Mouse (Mus musculus) midbrain, embryonic 12.5 days (tissue): ENCODE results near the gene Eif4a2. TPM values are rescaled to one million over a fixed set of nuclear protein-coding genes. Genes with fewer than 3 reads are reported as not detected.
"Not testable (repeated sequence)": the region's sequence is repeated elsewhere in the genome, so short reads cannot be mapped to it uniquely, and the experiment has no call there.

Experiments used
- ATAC-seq: fragments of 200-750 bp; cut with Nextera tagmentation; 2 replicates; pipeline ENCODE4 v1.8.0; 2017; ENCODE audit warnings: low read depth, moderate TSS enrichment, moderate library complexity; ENCODE audit not compliant: low FRiP score
- H3K27ac ChIP-seq: fragments of 300-500 bp; sonication (generic); replicated peaks from 2 replicates; pipeline ENCODE4 v1.5.1; 2016; ENCODE audit warnings: mild to moderate bottlenecking
- H3K27me3 ChIP-seq: fragments of 300-500 bp; sonication (generic); 2 replicates; pipeline ENCODE4 v1.6.1; 2016; ENCODE audit warnings: mild to moderate bottlenecking
- H3K36me3 ChIP-seq: fragments of 300-500 bp; sonication (generic); 2 replicates; pipeline ENCODE4 v1.6.1; 2016
- H3K4me1 ChIP-seq: fragments of 300-500 bp; sonication (generic); 2 replicates; pipeline ENCODE4 v1.6.1; 2016
- H3K4me2 ChIP-seq: fragments of 300-500 bp; sonication (generic); replicated peaks from 2 replicates; pipeline ENCODE4 v1.6.1; 2016; ENCODE audit warnings: mild to moderate bottlenecking, moderate library complexity
- H3K4me3 ChIP-seq: fragments of 300-500 bp; sonication (generic); 2 replicates; pipeline ENCODE4 v1.5.1; 2016; ENCODE audit warnings: mild to moderate bottlenecking
- H3K9ac ChIP-seq: fragments of 300-500 bp; sonication (generic); replicated peaks from 2 replicates; pipeline ENCODE4 v1.6.1; 2016; ENCODE audit warnings: mild to moderate bottlenecking, moderate library complexity
- H3K9me3 ChIP-seq: fragments of 300-500 bp; sonication (generic); 2 replicates; pipeline ENCODE4 v1.6.1; 2016; ENCODE audit warnings: mild to moderate bottlenecking
- WGBS: fragments of 180-500 bp; shearing (Covaris S2); methylation state at CpG from one replicate; pipeline ENCODE4 v1.1.7; 2016; 5-methylcytosine and 5-hydroxymethylcytosine counted together
- polyA plus RNA-seq: library from polyadenylated mRNA; unstranded; fragments of >200 nt; fragmentation: Nextera tagmentation; extraction: Ambion mirVana; gene quantifications from 2 replicates; pipeline ENCODE4 v1.2.1, GENCODE M21; 2016

The Eif4a2 gene
- polyA plus RNA-seq, 1 experiment from 2014 or later = 213 TPM

DNA sequence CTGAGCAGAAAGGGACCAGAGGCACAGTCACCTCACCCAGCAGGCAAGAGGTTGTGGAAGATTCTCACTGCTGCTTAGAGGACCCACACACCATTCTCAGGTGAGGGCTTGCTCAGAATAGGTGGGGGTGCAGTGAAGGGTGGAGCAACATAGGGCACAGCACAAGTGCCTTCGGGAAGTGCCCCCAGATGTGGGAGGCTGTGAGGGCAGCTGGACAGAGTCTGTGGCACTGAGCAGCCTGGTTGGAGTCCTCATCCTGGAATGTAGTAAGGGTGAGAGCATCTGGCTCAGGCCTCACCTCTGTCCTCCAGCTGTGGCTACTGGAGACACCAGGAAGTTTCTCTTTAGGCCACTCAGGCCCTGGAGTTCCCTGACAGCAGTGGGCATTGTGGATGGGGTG, 10.4 kb upstream of the Eif4a2 start:
- ATAC-seq, H3K4me2 ChIP-seq, H3K9me3 ChIP-seq, H3K27ac ChIP-seq, H3K36me3 ChIP-seq, H3K9ac ChIP-seq, H3K4me3 ChIP-seq: not testable (repeated sequence)
- peaks cover 15% of the 10 kb centered on the region for H3K4me1 ChIP-seq
- H3K27me3 ChIP-seq = peaks cover 13% of the 10 kb centered on the region
- 88% methylated on average over 1 of the region's 1 CpGs for WGBS

GRCm38 (mm10) chr16:23097290-23098104, 9.7 kb upstream of the Eif4a2 start:
- not testable (repeated sequence) for H3K4me3 ChIP-seq, H3K9ac ChIP-seq, H3K27ac ChIP-seq, H3K4me2 ChIP-seq, H3K36me3 ChIP-seq, ATAC-seq, H3K9me3 ChIP-seq
- 86% methylated on average over 8 of the region's 8 CpGs for WGBS
- Histone ChIP-seq H3K27me3 (peaks cover 16% of the 10 kb centered on the region), H3K4me1 (peaks cover 15% of the 10 kb centered on the region)

DNA sequence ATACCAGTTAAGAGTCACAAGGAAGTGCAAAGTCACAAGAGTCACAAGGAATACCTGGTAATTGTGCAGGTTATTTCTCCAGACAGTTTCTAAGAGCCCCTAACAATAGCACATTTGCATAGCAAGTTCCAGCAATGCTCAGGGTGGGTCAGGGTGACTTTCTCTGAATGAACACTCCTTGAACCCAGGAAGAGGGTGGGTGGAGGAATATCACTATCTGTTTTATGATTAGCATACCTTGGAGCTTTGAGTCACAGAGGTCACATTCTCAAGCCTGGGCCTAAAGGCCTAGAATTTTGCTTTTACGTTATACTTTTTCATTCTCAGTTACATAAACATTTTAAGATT, 9.2 kb upstream of the Eif4a2 start:
- H3K27ac ChIP-seq, H3K4me3 ChIP-seq, H3K9ac ChIP-seq, H3K4me2 ChIP-seq, ATAC-seq, H3K36me3 ChIP-seq, H3K9me3 ChIP-seq: not testable (repeated sequence)
- H3K27me3 ChIP-seq = peaks cover 21% of the 10 kb centered on the region
- WGBS = 95% methylated on average over 1 of the region's 1 CpGs
- H3K4me1 ChIP-seq = peaks cover 18% of the 10 kb centered on the region

GRCm38 (mm10) chr16:23099632-23100031, 7.6 kb upstream of the Eif4a2 start:
- no peak overlapping the region for H3K27ac ChIP-seq

DNA sequence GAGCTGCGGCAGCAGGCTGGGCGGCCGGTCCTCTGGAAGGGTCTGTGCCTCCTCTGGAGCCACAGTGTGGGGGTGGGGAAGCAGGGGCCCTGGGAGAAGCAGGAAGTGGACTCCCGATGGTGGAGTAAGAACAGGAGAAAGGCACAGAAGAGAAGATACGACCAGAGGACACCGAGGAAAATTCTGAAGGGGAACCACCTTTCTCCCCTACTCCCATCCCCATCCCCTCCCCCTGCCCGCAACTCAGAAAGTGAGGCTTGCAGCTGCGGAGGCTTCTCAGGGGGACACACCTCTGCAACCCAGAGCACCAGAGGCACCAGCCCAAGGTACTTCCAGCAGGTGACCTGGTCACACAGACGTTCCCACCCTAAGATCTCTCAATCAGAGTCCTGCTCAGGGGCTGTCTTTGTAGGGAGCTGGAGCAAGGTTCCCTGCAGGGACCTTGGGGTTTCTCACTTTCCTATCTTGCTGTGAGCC, 7.1 kb upstream of the Eif4a2 start:
- Histone ChIP-seq H3K27ac (no peak overlapping the region), H3K4me2 (peak overlapping the region; percentile 54), H3K9me3 (no peaks in the 10 kb centered on the region), H3K9ac (peak overlapping the region; percentile 41), H3K4me1 (peaks cover 18% of the 10 kb centered on the region), H3K4me3 (peak overlapping the region; percentile 31), H3K36me3 (no peaks in the 10 kb centered on the region), H3K27me3 (peaks cover 29% of the 10 kb centered on the region)
- peak; percentile 76; the same call in 1 of the 2 replicates for ATAC-seq
- 2% methylated on average over 8 of the region's 9 CpGs for WGBS

More at GRCm38 (mm10) chr16:23099632-23100031, 7.6 kb upstream of the Eif4a2 start:
- 1% methylated on average over 12 of the region's 12 CpGs for WGBS
- Histone ChIP-seq H3K27me3 (peaks cover 29% of the 10 kb centered on the region), H3K4me3 (peak overlapping the region; percentile 31), H3K9ac (peak overlapping the region; percentile 41), H3K4me2 (peak overlapping the region; percentile 54), H3K4me1 (peaks cover 18% of the 10 kb centered on the region), H3K9me3 (no peaks in the 10 kb centered on the region), H3K36me3 (no peaks in the 10 kb centered on the region)
- ATAC-seq = 0 out of 2 replicates have a peak, but pooled peaks have one; percentile 23

DNA sequence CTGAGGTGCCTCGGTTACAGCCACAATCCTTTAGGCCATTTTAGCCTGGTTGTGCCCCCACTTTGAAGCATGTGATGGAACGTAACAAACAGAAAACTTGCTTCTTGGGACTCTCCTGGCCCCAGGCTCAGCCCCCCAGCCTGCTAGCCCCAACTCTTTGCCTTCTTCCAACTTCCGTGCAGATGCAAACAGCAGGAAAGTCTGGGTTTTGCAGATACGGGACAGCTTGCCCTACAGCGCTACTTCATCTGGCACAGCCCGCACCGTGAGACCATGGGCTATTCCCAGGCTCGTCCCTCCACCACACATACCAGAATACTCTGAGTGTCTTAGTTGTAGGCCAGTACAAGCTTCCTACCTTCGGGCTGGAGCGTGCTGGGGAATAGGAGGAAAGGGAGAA, 6.6 kb upstream of the Eif4a2 start:
- peak overlapping the region; percentile 54 for H3K4me2 ChIP-seq
- no peak for ATAC-seq
- peaks cover 18% of the 10 kb centered on the region for H3K4me1 ChIP-seq
- peak overlapping the region; percentile 31 for H3K4me3 ChIP-seq
- WGBS = 12% methylated on average over 10 of the region's 10 CpGs
- no peak overlapping the region for H3K27ac ChIP-seq
- H3K9ac ChIP-seq = peak overlapping the region; percentile 41; the same call in 1 of the 2 replicates
- H3K27me3 ChIP-seq = peaks cover 29% of the 10 kb centered on the region
- no peaks in the 10 kb centered on the region for H3K9me3 ChIP-seq
- H3K36me3 ChIP-seq = no peaks in the 10 kb centered on the region

- H3K4me1 ChIP-seq = peaks cover 18% of the 10 kb centered on the region
- ATAC-seq = no peak
- H3K4me2 ChIP-seq = peak overlapping the region; percentile 45
- WGBS = 14% methylated on average over 15 of the region's 15 CpGs
- H3K27ac ChIP-seq = no peak overlapping the region
- H3K4me3 ChIP-seq = peak overlapping the region; percentile 18; the same call in 1 of the 2 replicates
- no peaks in the 10 kb centered on the region for H3K36me3 ChIP-seq
- 0 out of 2 replicates have a peak overlapping the region, but pooled peaks have one; percentile 12 for H3K9ac ChIP-seq
- no peaks in the 10 kb centered on the region for H3K9me3 ChIP-seq
- H3K27me3 ChIP-seq = peaks cover 29% of the 10 kb centered on the region
These were observed 4.8 kb upstream of the Eif4a2 start for GRCm38 (mm10) chr16:23102340-23103037.

DNA sequence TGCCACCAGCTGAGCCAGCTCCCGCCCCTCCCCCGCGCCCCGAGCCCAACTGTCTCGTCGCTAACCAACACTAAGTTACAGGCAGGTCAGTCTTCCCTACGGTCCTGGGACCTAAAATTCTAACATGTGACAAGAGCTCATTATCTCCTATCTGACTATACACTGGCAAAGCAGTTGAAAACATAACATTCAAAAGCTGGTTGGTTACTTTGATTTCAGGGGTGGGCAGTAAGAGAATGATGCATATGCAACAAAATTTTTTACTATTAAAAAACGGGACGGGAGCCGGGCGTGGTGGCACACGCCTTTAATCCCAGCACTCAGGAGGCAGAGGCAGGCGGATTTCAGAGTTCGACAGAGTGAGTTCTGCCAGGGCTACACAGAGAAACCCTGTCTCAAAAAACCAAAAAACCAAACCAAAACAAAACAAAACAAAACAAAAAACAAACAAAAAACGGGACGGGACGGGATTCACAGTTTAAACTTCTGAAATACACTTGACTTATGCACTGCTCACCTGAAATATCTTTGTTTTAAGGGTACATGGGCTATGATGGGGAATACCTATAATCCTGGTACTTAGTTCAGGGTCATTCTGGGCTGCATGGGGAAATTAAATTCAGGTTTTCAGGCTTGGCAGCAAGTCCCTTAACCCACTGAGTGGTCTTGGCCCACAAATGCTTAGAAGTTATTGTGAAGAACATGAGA, 4.1 kb upstream of the Eif4a2 start:
- Histone ChIP-seq H3K4me1 (peaks cover 18% of the 10 kb centered on the region), H3K4me3 (0 out of 2 replicates have a peak overlapping the region, but pooled peaks have one; percentile 18), H3K9me3 (no peaks in the 10 kb centered on the region), H3K36me3 (no peaks in the 10 kb centered on the region), H3K9ac (0 out of 2 replicates have a peak overlapping the region, but pooled peaks have one; percentile 12), H3K27ac (no peak overlapping the region), H3K4me2 (peak overlapping the region; percentile 45), H3K27me3 (peaks cover 29% of the 10 kb centered on the region)
- no peak for ATAC-seq
- WGBS = 42% methylated on average over 17 of the region's 17 CpGs

DNA sequence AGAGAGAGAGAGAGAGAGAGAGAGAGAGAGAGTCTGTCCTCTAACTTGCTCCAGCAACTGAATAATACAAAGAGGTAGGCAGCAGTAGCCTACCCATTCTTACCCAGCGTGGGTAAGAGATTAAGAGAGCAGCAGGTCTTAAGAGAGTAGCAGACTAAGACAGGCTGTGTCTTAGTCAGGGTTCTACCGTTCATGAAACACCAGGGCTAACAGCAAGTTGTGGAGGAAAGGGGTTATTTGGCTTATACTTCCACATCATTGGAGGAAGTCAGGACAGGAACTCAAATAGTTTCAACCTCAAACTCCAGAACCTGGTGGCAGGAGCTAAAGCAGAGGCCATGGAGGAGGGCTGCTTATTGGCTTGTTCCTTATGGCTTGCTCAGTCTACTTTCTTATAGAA, 3.4 kb upstream of the Eif4a2 start:
- WGBS = 52% methylated on average over 2 of the region's 2 CpGs
- H3K36me3 ChIP-seq = peaks cover 2% of the 10 kb centered on the region; the same call in 1 of the 2 replicates
- H3K27me3 ChIP-seq = peaks cover 29% of the 10 kb centered on the region
- H3K4me3 ChIP-seq = no peak overlapping the region
- H3K9ac ChIP-seq = no peak overlapping the region
- ATAC-seq = no peak
- no peak overlapping the region for H3K4me2 ChIP-seq
- H3K9me3 ChIP-seq = no peaks in the 10 kb centered on the region
- H3K27ac ChIP-seq = no peak overlapping the region
- peaks cover 19% of the 10 kb centered on the region for H3K4me1 ChIP-seq

GRCm38 (mm10) chr16:23106121-23106520, 1.1 kb upstream of the Eif4a2 start:
- Histone ChIP-seq H3K4me2 (no peak overlapping the region), H3K9me3 (no peaks in the 10 kb centered on the region)

DNA sequence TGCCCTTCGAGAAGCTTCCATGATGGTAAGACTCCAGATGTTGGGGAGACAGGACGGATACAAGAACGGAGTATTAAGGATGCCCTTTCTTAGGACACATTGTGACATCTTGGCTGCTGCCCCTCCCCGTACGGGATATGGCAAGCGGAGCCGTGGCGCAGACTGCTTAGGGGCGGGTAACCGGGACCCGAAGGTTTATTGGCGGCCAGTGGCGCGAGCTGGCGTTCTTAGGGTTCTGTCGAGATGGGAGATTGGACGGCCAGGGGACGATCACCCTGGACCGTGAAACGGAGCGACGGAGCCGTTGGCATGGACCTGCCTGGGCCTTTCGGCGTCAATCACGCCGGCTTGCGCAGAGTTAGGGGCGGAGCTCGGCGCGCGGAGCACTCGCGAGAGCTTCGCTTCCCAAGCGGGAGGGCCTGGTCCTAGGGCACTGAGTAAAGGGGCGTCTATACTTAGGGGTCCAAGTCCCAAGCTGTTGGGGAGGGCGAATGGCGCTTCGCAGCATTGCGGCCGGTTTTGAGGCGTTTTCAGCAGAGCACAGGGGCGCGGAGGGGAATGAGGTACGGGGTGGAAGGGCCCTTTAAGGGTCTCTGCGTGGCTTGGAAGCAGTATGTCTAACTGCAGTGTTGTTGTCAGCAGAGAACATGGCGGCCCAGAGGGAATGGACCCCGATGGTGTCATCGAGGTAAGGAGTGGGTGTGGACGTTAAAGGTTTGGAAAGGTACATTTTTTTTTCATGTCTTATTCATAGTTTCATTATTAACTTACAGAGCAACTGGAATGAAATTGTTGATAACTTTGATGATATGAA, 909 bp downstream of the Eif4a2 start:
- peak; percentile 91 for ATAC-seq
- WGBS = under 1% methylated on average over 52 of the region's 52 CpGs
- H3K36me3 ChIP-seq = peaks cover 39% of the 10 kb centered on the region

More at GRCm38 (mm10) chr16:23106121-23106520, 1.1 kb upstream of the Eif4a2 start:
- Histone ChIP-seq H3K36me3 (peaks cover 18% of the 10 kb centered on the region), H3K4me3 (no peak overlapping the region), H3K9ac (no peak overlapping the region), H3K27me3 (peaks cover 16% of the 10 kb centered on the region), H3K4me1 (peaks cover 21% of the 10 kb centered on the region), H3K27ac (no peak overlapping the region)
- no peak for ATAC-seq
- 81% methylated on average over 7 of the region's 7 CpGs for WGBS

More for the DNA sequence above, 909 bp downstream of the Eif4a2 start:
- H3K27me3 ChIP-seq = peaks cover 8% of the 10 kb centered on the region; the same call in 1 of the 2 replicates
- peak overlapping the region; percentile 91 for H3K4me3 ChIP-seq
- H3K4me2 ChIP-seq = peak overlapping the region; percentile 91
- peaks cover 23% of the 10 kb centered on the region for H3K4me1 ChIP-seq
- H3K27ac ChIP-seq = peak overlapping the region; percentile 96
- H3K9ac ChIP-seq = peak overlapping the region; percentile 99
- H3K9me3 ChIP-seq = no peaks in the 10 kb centered on the region
